Mouse (Mus musculus): ENCODE data around the gene Adgrl4.

Adgrl4 gene

DNA sequence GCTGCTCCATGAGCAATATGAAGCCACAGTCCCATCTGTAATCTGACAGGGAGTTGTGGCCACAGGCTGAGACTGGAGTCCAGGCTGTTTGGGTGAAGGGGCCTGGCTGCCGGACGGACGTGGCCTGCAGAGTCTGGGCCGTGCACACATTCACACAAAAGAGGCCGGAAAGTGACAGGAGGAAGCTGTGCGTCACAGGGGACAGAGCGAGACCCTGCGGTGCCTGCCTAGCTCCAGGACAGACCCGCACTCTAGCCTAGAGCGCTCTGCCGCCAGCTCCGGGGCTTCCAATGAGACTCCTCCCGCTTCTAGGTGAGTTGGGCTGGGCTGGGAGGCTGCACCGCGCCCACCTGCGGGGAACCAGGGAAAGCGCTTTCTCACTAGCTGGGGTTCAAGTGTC lies at the start of gene Adgrl4:
Adgrl4 (plus strand) TSS at position 195 of the 400 bp plus-strand sequence.
- peak; percentile 11 for DNase-seq (ENCODE audit: low read depth, low spot score)

DNA sequence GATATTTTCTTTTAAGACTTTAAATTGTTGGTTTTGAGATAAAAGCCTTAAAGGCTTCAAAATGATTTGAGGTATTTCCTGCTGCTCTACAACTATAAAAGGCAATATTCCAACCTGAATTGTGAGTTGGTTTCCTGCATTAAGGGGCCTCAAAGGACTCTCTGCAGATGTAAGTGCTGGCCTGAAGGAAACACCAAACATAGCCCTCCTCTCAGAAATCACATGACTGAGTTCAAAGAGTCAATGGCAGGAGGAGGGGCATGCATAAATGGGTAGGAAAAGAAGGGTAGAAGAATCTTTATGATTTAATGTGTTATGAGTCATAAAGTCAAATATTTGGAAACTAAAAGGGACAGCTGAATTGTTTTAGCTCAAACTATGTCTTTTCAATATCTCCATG lies 46.8 kb upstream of the Adgrl4 start:
- no peak for DNase-seq (ENCODE audit: low read depth, low spot score)

DNA sequence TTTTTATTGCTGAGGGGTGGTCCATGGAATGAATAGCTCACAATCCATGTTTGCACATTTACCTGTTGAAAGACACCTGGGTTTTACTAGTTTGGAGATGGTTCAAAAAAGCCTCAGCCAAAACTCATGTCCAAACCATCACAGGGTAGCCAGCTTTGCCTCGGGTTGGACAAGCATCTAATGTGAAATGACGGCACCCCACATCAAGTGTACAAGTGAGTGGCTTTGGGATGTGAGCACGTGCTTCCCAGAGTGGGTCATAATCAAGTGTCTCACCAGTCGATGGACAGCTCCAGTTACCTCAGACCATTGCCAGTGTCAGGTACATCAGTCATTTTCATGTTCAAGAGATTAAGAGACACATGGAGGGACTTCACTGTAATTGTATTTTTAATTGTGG lies 44.8 kb upstream of the Adgrl4 start:
- no peak for DNase-seq (ENCODE audit: low read depth, low spot score)

DNA sequence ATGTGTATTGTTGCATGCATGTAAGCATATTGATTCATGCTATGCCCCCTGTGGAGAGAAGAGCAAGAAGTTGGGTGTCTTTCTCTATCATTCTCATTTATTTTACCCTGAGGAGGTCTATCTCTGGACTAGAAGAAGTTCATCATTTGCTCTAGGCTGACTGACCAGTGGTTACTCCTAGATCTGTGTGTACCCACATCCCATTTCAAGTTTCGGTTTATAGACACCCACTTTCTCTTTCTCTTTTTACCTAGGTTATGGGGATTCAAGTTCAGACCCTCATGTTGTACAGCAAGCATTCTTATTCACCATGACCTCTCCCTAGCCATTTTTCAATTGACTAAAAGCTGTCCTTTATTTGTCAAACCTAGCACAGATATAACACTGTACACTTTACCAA lies 44.4 kb upstream of the Adgrl4 start:
- no peak for DNase-seq (ENCODE audit: low read depth, low spot score)

DNA sequence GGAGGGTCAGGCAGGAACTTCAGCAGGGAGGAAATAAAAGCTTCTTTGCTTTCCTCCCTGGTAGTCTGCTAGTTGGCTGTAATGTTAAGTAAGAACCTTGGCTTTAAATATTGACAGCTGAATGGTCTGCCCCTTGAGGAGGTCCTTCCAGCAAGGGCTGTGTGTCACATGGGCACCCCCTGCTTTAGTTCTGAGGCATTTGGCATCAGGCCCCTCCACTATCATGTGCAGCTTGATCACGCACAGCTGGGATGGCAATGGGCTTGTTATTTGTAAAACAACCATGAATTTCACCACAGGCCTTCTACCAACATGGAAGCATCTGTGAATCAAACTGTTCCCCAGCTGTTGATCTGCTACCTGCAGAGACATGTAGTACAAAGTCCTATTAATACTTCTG lies 38.4 kb upstream of the Adgrl4 start:
- DNase-seq (ENCODE audit: low read depth, low spot score) = no peak

DNA sequence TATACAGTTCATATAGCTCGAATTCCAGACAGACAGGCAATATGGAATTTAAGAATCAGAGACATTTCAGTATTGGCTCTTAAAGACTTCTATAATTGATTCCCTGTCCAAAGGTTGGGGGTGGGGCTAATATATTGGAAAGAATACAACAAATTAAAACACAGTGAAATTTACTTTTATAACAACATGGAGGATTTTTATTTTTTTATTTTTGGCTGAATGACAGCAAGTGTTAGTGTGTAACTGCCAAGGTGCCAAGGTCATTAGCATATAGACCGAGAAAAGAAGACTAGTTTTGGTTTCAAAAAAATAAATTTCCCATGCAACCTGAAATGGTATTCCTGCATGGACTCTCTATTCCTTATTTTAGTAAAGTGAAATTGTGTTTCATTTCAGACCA lies 26.7 kb upstream of the Adgrl4 start:
- DNase-seq (ENCODE audit: low read depth, low spot score) = no peak

DNA sequence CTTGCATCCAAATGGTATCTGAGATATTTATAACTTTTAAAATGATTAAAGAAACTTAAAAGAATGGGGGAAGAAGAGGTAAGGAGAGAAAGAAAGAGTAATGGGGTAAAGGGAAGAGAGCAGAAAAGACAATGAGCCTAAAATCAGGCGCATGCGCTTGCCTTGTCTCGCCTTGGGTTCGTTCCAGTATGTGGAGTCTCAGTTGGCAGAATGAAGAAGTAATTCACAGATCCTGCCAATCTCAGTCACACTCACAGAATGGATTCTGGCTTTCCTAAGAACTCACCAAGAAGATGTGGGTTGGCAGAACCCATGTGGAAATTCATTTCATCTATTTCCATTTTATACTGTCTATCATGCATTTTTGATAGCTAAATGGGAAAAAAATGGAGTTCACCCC lies 26.2 kb upstream of the Adgrl4 start:
- no peak for DNase-seq (ENCODE audit: low read depth, low spot score)

DNA sequence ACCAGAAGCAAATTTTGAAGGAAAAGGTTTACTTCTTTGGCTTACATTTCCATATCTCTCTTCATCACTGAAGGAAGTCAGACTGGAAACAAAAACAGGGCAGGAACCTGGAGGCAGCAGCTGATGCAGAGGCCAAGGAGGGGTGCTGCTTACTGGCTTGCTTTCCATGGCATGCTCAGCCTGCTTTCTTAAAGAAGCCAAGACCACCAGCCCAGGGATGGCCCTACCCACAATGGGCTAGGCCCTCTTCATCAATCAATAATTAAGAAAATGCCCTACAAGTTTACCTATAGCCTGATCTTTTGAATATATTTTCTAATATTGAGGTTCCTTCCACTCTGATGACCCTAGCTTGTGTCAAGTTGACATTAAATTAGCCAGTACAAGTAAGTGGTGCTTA lies 20.8 kb upstream of the Adgrl4 start:
- no peak for DNase-seq (ENCODE audit: low read depth, low spot score)

DNA sequence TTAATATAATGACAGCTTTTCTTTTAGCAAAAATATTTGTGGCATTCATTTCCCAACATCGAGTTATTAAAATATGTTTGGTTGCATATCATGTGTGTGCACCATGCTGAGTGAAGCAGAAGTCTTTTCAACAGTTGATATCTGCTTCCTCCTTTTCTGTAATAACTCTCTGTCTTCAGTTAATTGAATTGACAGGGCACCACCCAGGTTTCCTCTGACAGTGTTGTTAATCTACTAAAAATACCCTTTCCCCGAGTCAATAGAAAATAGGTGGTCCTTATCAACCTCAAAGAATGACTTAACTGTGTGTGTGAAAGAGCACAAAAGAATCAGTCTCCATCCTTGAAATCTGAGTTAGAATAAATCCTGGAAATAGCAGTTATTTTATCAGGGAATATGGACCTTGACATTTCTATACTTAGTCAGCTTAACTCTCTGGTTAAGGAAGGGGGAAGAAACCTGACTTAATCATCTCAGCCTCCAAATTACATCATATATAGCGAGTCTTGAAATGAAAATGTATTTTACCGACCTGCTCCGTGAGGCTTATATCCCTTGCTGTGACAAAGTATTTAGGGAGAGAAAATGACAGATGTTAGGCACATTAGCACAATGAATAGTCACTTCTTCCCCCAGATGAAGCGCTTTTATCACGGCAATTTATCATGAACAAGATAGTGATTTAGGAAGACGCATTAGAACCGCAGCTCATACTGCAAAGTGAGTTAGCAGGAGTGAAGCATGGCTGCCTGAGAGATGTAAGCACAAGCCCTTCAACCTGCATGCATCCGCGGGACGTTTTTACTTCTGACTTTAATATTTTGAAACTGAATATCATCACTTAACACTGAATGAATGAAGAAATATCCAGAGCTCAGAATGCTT lies 19.8 kb upstream of the Adgrl4 start:
- no peak for DNase-seq (ENCODE audit: low read depth, low spot score)

DNA sequence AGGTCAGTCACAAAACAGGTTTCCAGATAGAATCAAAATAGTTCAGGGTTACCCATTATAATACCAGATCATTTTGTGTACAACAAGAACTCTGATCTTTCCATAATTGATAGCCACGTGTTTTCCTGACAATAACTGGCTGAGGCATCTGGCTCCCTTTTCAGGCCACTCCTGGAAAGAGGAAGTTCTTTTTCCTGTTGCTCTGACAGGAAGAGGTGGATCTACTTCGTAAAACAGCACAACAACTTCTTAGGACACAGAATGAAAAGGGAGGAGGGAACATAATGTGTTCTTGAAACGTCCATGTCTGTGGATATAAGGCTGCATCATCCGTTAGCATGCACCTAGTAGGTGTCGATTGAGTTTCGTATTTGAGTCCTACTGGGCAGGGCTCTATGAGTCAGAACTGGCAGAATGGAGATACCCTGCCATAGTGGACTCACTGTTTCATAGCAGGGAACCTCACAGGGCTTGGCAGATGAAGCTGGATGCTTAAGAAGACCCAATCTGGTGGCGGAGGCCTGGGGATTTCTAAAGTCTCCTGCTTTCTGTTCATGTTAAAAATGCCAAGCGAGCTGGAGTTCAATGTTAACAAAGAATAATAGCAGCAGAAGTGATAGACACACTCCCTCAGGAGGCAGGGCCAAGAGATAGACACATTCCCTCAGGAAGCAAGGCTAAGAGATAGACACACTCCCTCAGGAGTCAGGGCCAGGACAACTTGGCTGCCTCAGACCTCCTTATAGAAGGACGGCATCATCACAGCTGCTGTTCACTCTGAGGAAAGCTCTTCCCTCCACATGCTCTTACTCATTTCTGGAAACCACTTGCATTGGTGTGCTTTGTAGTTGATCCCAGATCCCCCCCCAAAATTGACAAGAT lies 13.1 kb upstream of the Adgrl4 start:
- peak; percentile 40 for DNase-seq (ENCODE audit: low read depth, low spot score)

DNA sequence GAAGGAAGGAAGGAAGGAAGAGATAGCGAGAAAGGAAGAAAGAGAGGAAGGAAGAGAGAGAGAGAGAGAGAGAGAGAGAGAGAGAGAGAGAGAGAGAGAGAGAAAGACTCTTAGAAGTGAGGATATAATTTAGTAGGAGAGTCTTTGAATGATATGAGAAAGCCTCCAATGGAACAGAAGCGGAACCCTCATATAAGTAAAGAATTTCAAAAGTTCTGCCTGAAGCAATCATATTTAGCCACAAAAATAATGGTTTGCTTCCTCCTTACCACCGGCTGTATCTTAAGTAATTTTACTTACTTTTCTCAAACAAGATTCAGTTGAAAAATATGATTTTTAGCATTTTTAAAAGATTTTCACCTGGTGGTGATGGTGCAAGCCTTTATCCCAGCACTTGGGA lies 7.6 kb upstream of the Adgrl4 start:
- no peak for DNase-seq (ENCODE audit: low read depth, low spot score)

DNA sequence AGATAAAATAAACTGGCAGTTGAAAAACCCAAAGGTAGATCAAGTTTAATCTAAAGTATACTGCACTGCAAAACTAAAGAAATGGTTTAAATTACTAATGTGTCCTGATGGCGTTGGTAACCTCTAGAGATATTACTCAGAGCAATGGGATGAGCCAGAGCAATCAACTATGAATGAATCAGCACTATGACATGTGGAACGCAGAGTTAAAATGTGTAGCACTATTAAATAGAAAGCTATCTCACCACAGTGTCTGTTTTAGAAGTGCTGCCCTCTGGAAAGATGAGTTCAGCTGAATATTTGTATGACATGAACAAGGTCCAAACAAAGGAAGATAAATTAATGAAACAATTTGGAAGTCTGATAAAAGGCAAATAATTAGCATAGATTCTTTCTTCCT lies 6.2 kb upstream of the Adgrl4 start:
- no peak for DNase-seq (ENCODE audit: low read depth, low spot score)

DNA sequence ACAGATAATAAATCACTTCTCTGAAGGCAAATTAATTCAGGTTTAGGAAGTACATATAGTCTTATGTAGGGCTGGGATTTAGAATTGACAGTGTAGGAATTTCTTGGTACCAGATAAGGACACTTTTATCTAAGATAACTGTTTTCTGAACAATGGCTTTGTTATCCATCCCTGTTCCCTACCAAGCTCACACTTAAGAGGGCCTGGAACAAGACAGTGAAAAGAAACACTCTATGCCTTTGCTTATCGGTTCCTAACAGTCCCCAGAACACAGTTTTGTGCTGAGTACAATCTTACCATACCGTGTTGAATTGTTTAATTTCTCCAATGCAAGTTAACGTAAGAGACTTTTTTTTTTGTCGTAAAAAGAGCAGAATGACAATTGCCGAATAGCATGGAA lies 677 bp downstream of the Adgrl4 start:
- DNase-seq (ENCODE audit: low read depth, low spot score) = no peak

DNA sequence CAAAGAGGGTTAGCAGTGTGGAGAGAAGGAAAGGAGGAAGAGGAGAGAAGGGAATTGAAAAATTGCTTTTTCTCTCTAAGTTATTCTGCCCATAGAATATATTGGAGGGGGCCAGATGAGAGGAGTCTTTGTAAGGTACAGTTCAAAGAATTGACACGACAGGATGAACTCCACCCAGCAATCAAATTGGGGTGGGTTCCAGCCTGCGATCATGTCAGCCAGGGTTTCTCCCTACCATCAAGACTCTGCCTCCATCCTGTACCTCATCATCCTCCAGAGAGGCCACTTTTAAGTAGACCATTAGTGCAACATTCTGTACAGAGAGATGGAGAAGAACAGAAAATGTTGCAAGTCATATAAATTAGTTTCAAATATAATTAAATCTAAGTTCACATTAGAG lies 2.3 kb downstream of the Adgrl4 start:
- no peak for DNase-seq (ENCODE audit: low read depth, low spot score)

DNA sequence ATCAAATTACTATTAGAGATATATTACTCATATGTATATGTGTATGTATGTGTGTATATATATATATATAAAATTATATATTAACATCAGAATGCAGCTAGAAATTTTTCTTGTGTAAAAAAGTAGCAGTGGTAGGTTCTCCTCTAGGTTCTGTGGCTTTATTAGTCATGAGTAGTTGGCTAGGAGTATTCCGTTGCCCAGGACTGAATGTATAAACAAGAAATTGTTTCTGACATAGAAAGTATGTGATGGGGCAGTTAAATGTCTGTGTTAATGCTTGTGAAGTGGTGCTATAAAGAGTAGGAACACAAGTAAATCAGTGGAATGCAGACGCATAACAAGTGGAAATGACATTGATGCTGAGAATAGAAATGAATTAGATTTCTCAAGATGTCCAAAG lies 4.3 kb downstream of the Adgrl4 start:
- no peak for DNase-seq (ENCODE audit: low read depth, low spot score)

DNA sequence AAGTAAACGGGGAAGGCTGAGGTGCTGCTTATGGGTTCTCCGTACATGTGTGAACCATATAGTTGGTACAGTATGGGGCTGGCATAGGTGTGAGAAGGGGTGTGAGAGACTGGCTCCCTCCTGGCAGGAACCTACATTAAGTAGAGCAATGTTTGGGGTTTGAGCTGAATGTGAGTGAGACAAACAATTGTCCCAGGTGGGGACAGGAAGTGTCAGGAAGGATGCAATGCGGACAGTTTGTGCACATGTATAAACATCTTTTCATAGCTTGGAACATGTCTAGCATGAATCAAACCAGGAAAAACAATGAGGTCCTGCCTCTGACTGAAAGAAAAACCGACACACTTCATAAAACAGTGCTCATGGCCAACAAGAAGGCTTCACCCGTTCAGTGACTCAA lies 5.8 kb downstream of the Adgrl4 start:
- DNase-seq (ENCODE audit: low read depth, low spot score) = no peak

DNA sequence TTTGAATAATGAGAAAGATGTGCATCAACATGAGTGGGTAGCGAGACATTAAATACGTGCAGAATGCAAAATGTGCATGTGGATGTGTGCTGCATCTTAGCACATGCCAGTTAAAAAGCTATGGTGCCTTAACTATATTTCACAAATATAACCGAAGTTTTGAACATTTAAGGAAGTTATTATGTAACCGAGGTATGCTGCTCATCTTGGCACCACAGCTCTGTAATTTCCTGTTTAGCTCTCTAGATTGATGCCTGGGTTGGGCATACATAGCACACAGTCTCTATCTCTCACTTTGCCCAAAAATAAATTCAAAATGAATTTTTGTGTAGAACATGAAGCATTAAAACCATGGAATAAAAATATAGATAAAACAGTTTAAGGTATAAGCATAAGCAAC lies 6.6 kb downstream of the Adgrl4 start:
- DNase-seq (ENCODE audit: low read depth, low spot score) = no peak

DNA sequence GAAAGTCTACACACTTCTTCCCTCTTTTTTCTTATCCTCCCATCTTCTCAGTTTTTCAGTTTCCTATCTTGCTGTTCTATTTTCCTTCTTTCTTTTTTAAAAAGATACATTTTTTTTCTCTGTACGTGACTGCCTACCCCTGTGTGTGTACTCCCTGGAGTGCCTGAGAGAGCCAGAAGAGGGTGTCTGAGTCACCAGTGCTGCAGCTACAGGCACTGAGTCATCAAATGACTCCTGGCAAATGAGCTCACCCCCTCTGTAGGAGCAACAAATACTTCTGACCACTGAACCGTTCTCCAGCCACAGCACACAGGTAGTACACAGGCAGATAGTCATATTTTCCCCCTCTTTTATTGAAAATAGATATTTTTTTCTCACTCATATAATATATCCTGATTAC lies 8.2 kb downstream of the Adgrl4 start:
- no peak for DNase-seq (ENCODE audit: low read depth, low spot score)

DNA sequence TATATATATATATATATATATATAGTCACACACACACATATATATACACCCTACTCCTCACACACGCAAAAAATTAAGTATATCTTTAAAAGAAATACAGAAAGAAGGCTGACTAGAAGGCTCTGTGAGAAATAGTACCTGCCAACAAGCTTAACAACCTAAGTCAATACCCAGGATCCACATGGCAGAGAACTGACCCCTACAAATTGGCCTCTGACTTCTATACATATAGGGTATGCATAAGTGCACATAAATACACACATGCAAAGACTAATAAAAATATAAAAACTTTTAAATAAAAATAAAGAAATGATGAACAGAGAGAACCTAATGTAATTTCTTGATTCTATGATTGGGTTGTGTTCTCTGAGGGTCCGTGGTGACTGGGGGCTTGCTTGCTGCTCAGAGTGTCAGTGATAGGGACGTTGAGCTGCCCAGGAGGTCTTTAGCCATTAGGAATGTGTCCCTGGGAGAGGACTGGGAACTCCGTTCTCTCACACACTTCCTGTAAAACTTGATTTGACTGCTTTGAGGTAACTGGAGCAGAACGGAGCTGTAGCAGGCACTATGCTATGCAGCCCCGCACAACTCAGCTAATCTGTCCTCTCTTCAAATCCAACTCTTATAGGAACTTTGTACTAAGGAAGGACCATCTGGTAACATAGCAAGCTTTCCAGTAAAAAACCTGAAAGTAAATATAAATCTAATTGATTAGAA lies 17.5 kb downstream of the Adgrl4 start:
- no peak for DNase-seq (ENCODE audit: low read depth, low spot score)

DNA sequence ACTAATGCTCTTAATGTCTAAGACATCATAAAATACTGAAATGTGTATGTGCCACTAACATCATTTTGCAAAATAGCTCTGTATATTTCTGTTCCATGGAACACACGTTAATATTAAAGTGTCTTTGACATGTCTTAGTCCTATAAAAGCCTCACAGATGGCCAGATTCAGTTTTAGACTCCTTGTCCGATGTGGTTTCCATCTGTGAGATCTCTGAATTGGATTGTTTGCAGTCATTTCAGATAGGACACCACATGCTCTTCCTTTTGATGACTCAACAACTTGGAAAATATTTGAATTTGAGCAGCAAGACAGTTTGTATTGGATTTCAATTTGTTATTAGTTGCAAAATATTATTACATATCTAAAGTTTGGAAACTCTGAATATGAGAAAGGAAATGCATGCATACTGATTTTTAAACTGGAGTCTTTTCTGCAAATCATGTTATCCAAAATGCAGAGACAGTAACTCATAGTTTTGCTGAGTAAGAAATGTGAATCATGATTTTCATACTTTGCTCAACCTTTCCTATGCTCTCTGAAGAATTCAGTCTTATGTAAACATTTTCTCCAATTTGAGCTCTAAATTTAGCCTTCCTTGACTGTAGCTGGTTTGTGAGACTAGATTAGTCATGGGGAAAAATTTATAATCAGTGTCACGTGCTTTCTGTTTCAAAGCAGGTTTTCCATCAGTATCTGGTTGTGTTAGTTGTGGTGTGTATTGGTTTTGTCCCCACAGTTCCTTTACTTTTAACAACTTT lies 21.9 kb downstream of the Adgrl4 start:
- DNase-seq (ENCODE audit: low read depth, low spot score) = no peak

DNA sequence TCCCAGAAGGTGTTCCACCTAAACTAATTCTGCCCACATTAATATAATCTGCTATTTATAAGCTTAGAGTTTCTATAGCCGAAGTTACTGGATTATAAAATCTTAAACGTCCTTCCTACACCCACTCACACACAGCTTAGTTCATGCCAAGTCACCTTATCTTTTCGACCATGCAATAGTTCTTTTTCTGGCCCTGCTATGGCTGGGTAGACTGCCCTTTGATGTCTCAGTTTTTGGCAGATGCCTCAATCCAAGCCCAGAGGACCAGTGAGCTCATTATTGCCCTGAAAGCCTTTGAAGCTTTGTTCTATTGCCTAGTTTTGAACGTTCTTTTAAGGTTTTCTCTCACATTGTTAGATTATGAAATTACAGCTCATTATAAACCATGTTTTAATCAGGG lies 27.5 kb downstream of the Adgrl4 start:
- DNase-seq (ENCODE audit: low read depth, low spot score) = no peak

Data from skeletal muscle tissue, adult 2 months (tissue).